Mouse (Mus musculus): ENCODE results near the gene Ppt1. TPM values are rescaled to one million over a fixed set of nuclear protein-coding genes. Genes with fewer than 3 reads are reported as not detected.
"Not testable (repeated sequence)": the region's sequence is repeated elsewhere in the genome, so short reads cannot be mapped to it uniquely, and the experiment has no call there.

The Ppt1 gene
- 64.7 and 69.3 TPM in 2 replicates for polyA plus RNA-seq (2016; fragmentation: Nextera tagmentation; extraction: Ambion mirVana)

- peak within 1 kb of the TSS; percentile 90 for H3K27ac ChIP-seq (replicated peaks)
- H3K27me3 ChIP-seq (ENCODE audit: low read depth, poor library complexity, severe bottlenecking), result no peaks in the 10 kb centered on the region
- WGBS, result 8% methylated on average over 31 of the region's 31 CpGs
Measured at GRCm38 (mm10) chr4:122835530-122836402, at the start of gene Ppt1. Gene Ppt1 (plus strand): TSS chr4:122836242.

GRCm38 (mm10) chr4:122789335-122790089 is 46.5 kb upstream of the Ppt1 start:
- DNase-seq (ENCODE audit: low spot score), result no peak
- no peak overlapping the region for H3K4me3 ChIP-seq
- no peaks in the 10 kb centered on the region for H3K4me1 ChIP-seq
- H3K36me3 ChIP-seq, result no peaks in the 10 kb centered on the region
- no peaks in the 10 kb centered on the region for H3K9me3 ChIP-seq (replicated peaks)
- 80% methylated on average over 4 of the region's 4 CpGs for WGBS
- H3K27me3 ChIP-seq (ENCODE audit: low read depth, poor library complexity, severe bottlenecking), result no peaks in the 10 kb centered on the region
- no peak overlapping the region for H3K27ac ChIP-seq (replicated peaks)

More at GRCm38 (mm10) chr4:122835530-122836402, at the start of gene Ppt1:
- peak within 1 kb of the TSS; percentile 89 for H3K4me3 ChIP-seq
- H3K4me1 ChIP-seq, result peaks cover 54% of the 10 kb centered on the region
- H3K9me3 ChIP-seq (replicated peaks), result no peaks in the 10 kb centered on the region
- peaks cover 7% of the 10 kb centered on the region for H3K36me3 ChIP-seq
- peak; percentile 88 for DNase-seq (ENCODE audit: low spot score)

GRCm38 (mm10) chr4:122808108-122808507 is 27.9 kb upstream of the Ppt1 start:
- Histone ChIP-seq H3K27ac (replicated peaks) (0 out of 2 replicates have a peak overlapping the region, but pooled peaks have one; percentile 38), H3K36me3 (no peaks in the 10 kb centered on the region), H3K4me1 (no peaks in the 10 kb centered on the region), H3K4me3 (no peak overlapping the region), H3K27me3 (ENCODE audit: low read depth, poor library complexity, severe bottlenecking) (no peaks in the 10 kb centered on the region), H3K9me3 (replicated peaks) (no peaks in the 10 kb centered on the region)
- 31% methylated on average over 4 of the region's 4 CpGs for WGBS
- peak; percentile 79 for DNase-seq (ENCODE audit: low spot score)

GRCm38 (mm10) chr4:122811180-122811579 is 24.9 kb upstream of the Ppt1 start:
- H3K9me3 ChIP-seq (replicated peaks), result no peaks in the 10 kb centered on the region
- no peaks in the 10 kb centered on the region for H3K36me3 ChIP-seq
- H3K27ac ChIP-seq (replicated peaks), result no peak overlapping the region
- WGBS, result 65% methylated on average over 1 of the region's 1 CpGs
- H3K27me3 ChIP-seq (ENCODE audit: low read depth, poor library complexity, severe bottlenecking), result no peaks in the 10 kb centered on the region
- DNase-seq (ENCODE audit: low spot score), result no peak
- H3K4me3 ChIP-seq, result no peak overlapping the region
- no peaks in the 10 kb centered on the region for H3K4me1 ChIP-seq

- no peaks in the 10 kb centered on the region for H3K4me1 ChIP-seq
- no peak overlapping the region for H3K4me3 ChIP-seq
- no peak for DNase-seq (ENCODE audit: low spot score)
- no peaks in the 10 kb centered on the region for H3K9me3 ChIP-seq (replicated peaks)
- H3K36me3 ChIP-seq, result no peaks in the 10 kb centered on the region
- no peaks in the 10 kb centered on the region for H3K27me3 ChIP-seq (ENCODE audit: low read depth, poor library complexity, severe bottlenecking)
- no peak overlapping the region for H3K27ac ChIP-seq (replicated peaks)
- 69% methylated on average over 2 of the region's 2 CpGs for WGBS
Measured at GRCm38 (mm10) chr4:122811824-122812223, 24.2 kb upstream of the Ppt1 start.

- no peaks in the 10 kb centered on the region for H3K27me3 ChIP-seq (ENCODE audit: low read depth, poor library complexity, severe bottlenecking)
- H3K4me1 ChIP-seq, result no peaks in the 10 kb centered on the region
- DNase-seq (ENCODE audit: low spot score), result no peak
- H3K36me3 ChIP-seq, result no peaks in the 10 kb centered on the region
- no peaks in the 10 kb centered on the region for H3K9me3 ChIP-seq (replicated peaks)
- no peak overlapping the region for H3K4me3 ChIP-seq
- no peak overlapping the region for H3K27ac ChIP-seq (replicated peaks)
- 85% methylated on average over 1 of the region's 1 CpGs for WGBS
Measured at GRCm38 (mm10) chr4:122816202-122816601, 19.8 kb upstream of the Ppt1 start.

- not testable (repeated sequence) for H3K9me3 ChIP-seq (replicated peaks); H3K27me3 ChIP-seq (ENCODE audit: low read depth, poor library complexity, severe bottlenecking); H3K4me1 ChIP-seq; H3K27ac ChIP-seq (replicated peaks); H3K36me3 ChIP-seq; DNase-seq (ENCODE audit: low spot score); H3K4me3 ChIP-seq
- 34% methylated on average over 10 of the region's 10 CpGs for WGBS
Measured at GRCm38 (mm10) chr4:122820941-122821340, 15.1 kb upstream of the Ppt1 start.

- no peak overlapping the region for H3K27ac ChIP-seq (replicated peaks)
- H3K9me3 ChIP-seq (replicated peaks), result 0 out of 2 replicates have a peak, but pooled peaks cover 3% of the 10 kb centered on the region
- DNase-seq (ENCODE audit: low spot score), result no peak
- H3K27me3 ChIP-seq (ENCODE audit: low read depth, poor library complexity, severe bottlenecking), result no peaks in the 10 kb centered on the region
- peaks cover 28% of the 10 kb centered on the region for H3K4me1 ChIP-seq
- H3K4me3 ChIP-seq, result no peak overlapping the region
- H3K36me3 ChIP-seq, result no peaks in the 10 kb centered on the region
Measured at GRCm38 (mm10) chr4:122827651-122828050, 8.4 kb upstream of the Ppt1 start.

- no peak overlapping the region for H3K4me3 ChIP-seq
- no peaks in the 10 kb centered on the region for H3K27me3 ChIP-seq (ENCODE audit: low read depth, poor library complexity, severe bottlenecking)
- 95% methylated on average over 6 of the region's 6 CpGs for WGBS
- H3K36me3 ChIP-seq, result no peaks in the 10 kb centered on the region
- peaks cover 26% of the 10 kb centered on the region for H3K4me1 ChIP-seq
- no peak overlapping the region for H3K27ac ChIP-seq (replicated peaks)
- H3K9me3 ChIP-seq (replicated peaks), result 0 out of 2 replicates have a peak, but pooled peaks cover 3% of the 10 kb centered on the region
- DNase-seq (ENCODE audit: low spot score), result no peak
Measured at GRCm38 (mm10) chr4:122829339-122829738, 6.7 kb upstream of the Ppt1 start.

- 26% methylated on average over 1 of the region's 1 CpGs for WGBS
Measured at GRCm38 (mm10) chr4:122831888-122832287, 4.2 kb upstream of the Ppt1 start.

GRCm38 (mm10) chr4:122836403-122836775 is 347 bp downstream of the Ppt1 start:
- H3K27ac ChIP-seq (replicated peaks), result peak overlapping the region; percentile 90
- H3K27me3 ChIP-seq (ENCODE audit: low read depth, poor library complexity, severe bottlenecking), result no peaks in the 10 kb centered on the region
- peaks cover 13% of the 10 kb centered on the region for H3K36me3 ChIP-seq
- H3K9me3 ChIP-seq (replicated peaks), result no peaks in the 10 kb centered on the region
- H3K4me3 ChIP-seq, result peak overlapping the region; percentile 89
- WGBS, result 0% methylated on average over 7 of the region's 7 CpGs
- no peak for DNase-seq (ENCODE audit: low spot score)
- H3K4me1 ChIP-seq, result peaks cover 49% of the 10 kb centered on the region

More at GRCm38 (mm10) chr4:122831888-122832287, 4.2 kb upstream of the Ppt1 start:
- Histone ChIP-seq H3K27ac (replicated peaks) (peak overlapping the region; percentile 84), H3K36me3 (no peaks in the 10 kb centered on the region), H3K27me3 (ENCODE audit: low read depth, poor library complexity, severe bottlenecking) (no peaks in the 10 kb centered on the region), H3K4me1 (peaks cover 41% of the 10 kb centered on the region), H3K4me3 (peak overlapping the region; percentile 14; the same call in 1 of the 2 replicates), H3K9me3 (replicated peaks) (no peaks in the 10 kb centered on the region)
- peak; percentile 69 for DNase-seq (ENCODE audit: low spot score)

GRCm38 (mm10) chr4:122837180-122837730 is 1.2 kb downstream of the Ppt1 start:
- peaks cover 22% of the 10 kb centered on the region for H3K36me3 ChIP-seq
- H3K4me1 ChIP-seq, result peaks cover 40% of the 10 kb centered on the region
- no peak overlapping the region for H3K27ac ChIP-seq (replicated peaks)
- no peak for DNase-seq (ENCODE audit: low spot score)
- 68% methylated on average over 6 of the region's 6 CpGs for WGBS
- peaks cover 6% of the 10 kb centered on the region; the same call in 1 of the 2 replicates for H3K9me3 ChIP-seq (replicated peaks)
- peak overlapping the region; percentile 89 for H3K4me3 ChIP-seq
- H3K27me3 ChIP-seq (ENCODE audit: low read depth, poor library complexity, severe bottlenecking), result no peaks in the 10 kb centered on the region

Data from midbrain, embryonic 10.5 days (tissue).